22 mouse cellular contexts compared by ENCODE assay signal in genomic region chr16:10861408-10861807, GRCm38 (mm10). TPM values are rescaled to one million over a fixed set of nuclear protein-coding genes. Genes with fewer than 3 reads are reported as not detected.
A peak's percentile ranks its signal among the peaks of the same experiment; 100 is the strongest.
DNase-seq lines count a peak whose midpoint lies in the region; ATAC-seq and TF ChIP-seq lines count a peak whose summit lies in the region.
"Had no signal": no experiment of that assay in that cellular context is flagged by ENCODE, and none has a peak within 500 bp of the region (broad histone marks: within the 10 kb centered on the region; RNA-seq: fewer than 3 reads in every experiment).

No protein-coding gene starts in this region.

- H3K27me3 ChIP-seq in hindbrain, postnatal 0 days (ENCODE audit: insufficient read depth, low read length) = no peaks in the 10 kb centered on the region
- H3K27me3 ChIP-seq in hindbrain, embryonic 13.5 days = no peaks in the 10 kb centered on the region
- H3K27me3 ChIP-seq: limb, embryonic 13.5 days; Patski had no signal

- no peaks in the 10 kb centered on the region for H3K36me3 ChIP-seq in hindbrain, postnatal 0 days (ENCODE audit: insufficient read depth, low read length)
- no peaks in the 10 kb centered on the region for H3K36me3 ChIP-seq in hindbrain, embryonic 13.5 days
- H3K36me3 ChIP-seq: hindbrain, embryonic 10.5 days; limb, embryonic 13.5 days had no signal

- H3K27ac ChIP-seq in hindbrain, postnatal 0 days = no peak overlapping the region
- no peak overlapping the region for H3K27ac ChIP-seq in hindbrain, embryonic 13.5 days
- H3K27ac ChIP-seq: hindbrain, embryonic 10.5 days; limb, embryonic 13.5 days; midbrain, embryonic 10.5 days had no signal

- no peak overlapping the region for H3K4me3 ChIP-seq in hindbrain, postnatal 0 days (ENCODE audit: low read length)
- no peak overlapping the region for H3K4me3 ChIP-seq in hindbrain, embryonic 13.5 days
- H3K4me3 ChIP-seq: erythroblast, embryonic 14.5 days; hindbrain, embryonic 10.5 days; limb, embryonic 13.5 days; midbrain, embryonic 10.5 days had no signal

- no peak overlapping the region for H3K9ac ChIP-seq in hindbrain, postnatal 0 days (replicated peaks; ENCODE audit: low read length)
- H3K9ac ChIP-seq in hindbrain, embryonic 13.5 days = no peak overlapping the region
- H3K9ac ChIP-seq: forebrain, postnatal 0 days; limb, embryonic 13.5 days; liver, postnatal 0 days had no signal

- H3K4me2 ChIP-seq in hindbrain, postnatal 0 days (ENCODE audit: low read depth, low read length) = no peak overlapping the region
- no peak overlapping the region for H3K4me2 ChIP-seq in hindbrain, embryonic 13.5 days
- H3K4me2 ChIP-seq: limb, embryonic 13.5 days had no signal

- peak; percentile 78 for DNase-seq in adrenal gland, adult 2 months
- no peak for DNase-seq in adrenal gland, postnatal 25 days
- peak; percentile 34 for DNase-seq in hindbrain, postnatal 0 days (ENCODE audit: low spot score)
- DNase-seq in adrenal gland, postnatal 14 days = peak; percentile 62
- DNase-seq in lung, postnatal 10 days = peak; percentile 70
- DNase-seq in kidney, adult 8-10 months = no peak
- no peak for DNase-seq in left cerebral cortex, adult 8-10 months (ENCODE audit: low spot score in 2 of 2)
- DNase-seq: cerebellum, adult 11-12 months; forebrain, postnatal 0 days; kidney, postnatal 25 days; liver, postnatal 0 days; right cerebral cortex, postnatal 25 days; thymus, postnatal 25 days had no signal

- 65% methylated on average over 3 of the region's 3 CpGs for WGBS in hindbrain, postnatal 0 days
- 82% methylated on average over 3 of the region's 3 CpGs for WGBS in hindbrain, embryonic 13.5 days

- no peaks in the 10 kb centered on the region for H3K4me1 ChIP-seq in hindbrain, postnatal 0 days (ENCODE audit: insufficient read depth, low read length)
- H3K4me1 ChIP-seq in hindbrain, embryonic 13.5 days (replicated peaks) = no peaks in the 10 kb centered on the region

- no peaks in the 10 kb centered on the region for H3K9me3 ChIP-seq in hindbrain, postnatal 0 days (ENCODE audit: low read length)
- no peaks in the 10 kb centered on the region for H3K9me3 ChIP-seq in hindbrain, embryonic 13.5 days
- H3K9me3 ChIP-seq: hindbrain, embryonic 10.5 days; limb, embryonic 13.5 days; midbrain, embryonic 10.5 days had no signal

- ATAC-seq in hindbrain, postnatal 0 days = no peak
- no peak for ATAC-seq in hindbrain, embryonic 13.5 days (ENCODE audit: low FRiP score)
- ATAC-seq: forebrain, postnatal 0 days; intestine, embryonic 16.5 days; liver, postnatal 0 days; Patski had no signal

- TF ChIP-seq CTCF in hindbrain, postnatal 0 days (IDR thresholded peaks at IDR 0.05; ENCODE audit: low read depth) = no peak

RNA-seq across cellular contexts. Expression of gene Rmi2, which starts 26.5 kb away (rescaled TPM):
- total RNA-seq in adrenal gland, adult 2 months (2021) = under 1 TPM; 0.38 to 0.46 TPM
- 0.77 and 1.3 TPM in 2 replicates for polyA plus RNA-seq in adrenal gland, adult 2 months (2012; rRNA removed)
- 1.7 and 2.1 TPM in 2 replicates for total RNA-seq in adrenal gland, postnatal 25 days (2021)
- total RNA-seq in hindbrain, postnatal 0 days (2014; rRNA removed) = 1.3 and 4.1 TPM in 2 replicates
- polyA plus RNA-seq in hindbrain, postnatal 0 days (2015; fragmentation: Nextera tagmentation; extraction: Ambion mirVana) = 0.58 and 0.64 TPM in 2 replicates
- polyA plus RNA-seq in hindbrain, embryonic 13.5 days (2015; fragmentation: Nextera tagmentation; extraction: Ambion mirVana) = 0.39 and 0.54 TPM in 2 replicates
- total RNA-seq in adrenal gland, postnatal 14 days (2021) = 1.5 and 1.6 TPM in 2 replicates
- total RNA-seq in left cerebral cortex, adult 8-10 months (2022) = under 1 TPM; 0.14 to 0.57 (median 0.17) TPM

RNA-seq across cellular contexts. Expression of gene Gm11172, which starts 48.7 kb away (rescaled TPM):
- total RNA-seq in adrenal gland, adult 2 months (2021) = not detected
- not detected in 2 replicates for polyA plus RNA-seq in adrenal gland, adult 2 months (2012; rRNA removed)
- total RNA-seq in adrenal gland, postnatal 25 days (2021) = not detected in 2 replicates
- not detected in 2 replicates for total RNA-seq in hindbrain, postnatal 0 days (2014; rRNA removed)
- polyA plus RNA-seq in hindbrain, postnatal 0 days (2015; fragmentation: Nextera tagmentation; extraction: Ambion mirVana) = not detected in 2 replicates
- not detected in 2 replicates for polyA plus RNA-seq in hindbrain, embryonic 13.5 days (2015; fragmentation: Nextera tagmentation; extraction: Ambion mirVana)
- total RNA-seq in adrenal gland, postnatal 14 days (2021) = not detected in 2 replicates
- total RNA-seq in left cerebral cortex, adult 8-10 months (2022) = not detected
- total RNA-seq: forebrain, postnatal 0 days; gastrocnemius, postnatal 4 days; layer of hippocampus, postnatal 25 days had no signal
- polyA plus RNA-seq: erythroblast, embryonic 14.5 days; forebrain, postnatal 0 days; hindbrain, embryonic 10.5 days; intestine, embryonic 16.5 days; limb, embryonic 13.5 days; liver, postnatal 0 days; midbrain, embryonic 10.5 days; Patski had no signal

RNA-seq across cellular contexts. Expression of gene Prm1, which starts 55.8 kb away (rescaled TPM):
- not detected for total RNA-seq in adrenal gland, adult 2 months (2021)
- polyA plus RNA-seq in adrenal gland, adult 2 months (2012; rRNA removed) = not detected in 2 replicates
- not detected in 2 replicates for total RNA-seq in adrenal gland, postnatal 25 days (2021)
- not detected in 2 replicates for total RNA-seq in hindbrain, postnatal 0 days (2014; rRNA removed)
- 0.70 TPM in 1 of 2 replicates, not detected in the other for polyA plus RNA-seq in hindbrain, postnatal 0 days (2015; fragmentation: Nextera tagmentation; extraction: Ambion mirVana)
- polyA plus RNA-seq in hindbrain, embryonic 13.5 days (2015; fragmentation: Nextera tagmentation; extraction: Ambion mirVana) = not detected in 2 replicates
- total RNA-seq in adrenal gland, postnatal 14 days (2021) = not detected in 2 replicates
- not detected for total RNA-seq in left cerebral cortex, adult 8-10 months (2022)
- total RNA-seq: forebrain, postnatal 0 days; gastrocnemius, postnatal 4 days; layer of hippocampus, postnatal 25 days had no signal
- polyA plus RNA-seq: erythroblast, embryonic 14.5 days; forebrain, postnatal 0 days; hindbrain, embryonic 10.5 days; intestine, embryonic 16.5 days; liver, postnatal 0 days; midbrain, embryonic 10.5 days had no signal

Comparison
In these comparisons a context has a peak if more than half of its experiments do, and no peak if none do; other contexts are left out.
1. DNase-seq: peak in adrenal gland, adult 2 months (single experiment), hindbrain, postnatal 0 days (single experiment), adrenal gland, postnatal 14 days (single experiment) and lung, postnatal 10 days (single experiment); none in adrenal gland, postnatal 25 days (single experiment), kidney, adult 8-10 months (0 of 2) and left cerebral cortex, adult 8-10 months (0 of 2).